Mouse (Mus musculus) neural tube, embryonic 13.5 days (tissue): ENCODE measurements at regions not wholly inside any gene's neighbourhood (a gene's known extent, or its start where the extent isn't known, plus 50 kb on each side); places are given as distances from the start of the nearest gene placed in this dataset.

Experiments used
- ATAC-seq: fragments of 200-750 bp; cut with Nextera tagmentation; 2 replicates; pipeline ENCODE4 v1.8.0; 2017; ENCODE audit warnings: low read depth, mild to moderate bottlenecking, moderate TSS enrichment, moderate library complexity
- H3K27ac ChIP-seq: fragments of 300-500 bp; sonication (generic); replicated peaks from 2 replicates; pipeline ENCODE4 v1.5.1; 2015; ENCODE audit warnings: moderate library complexity, mild to moderate bottlenecking, inconsistent platforms
- H3K27me3 ChIP-seq: fragments of 300-500 bp; sonication (generic); 2 replicates; pipeline ENCODE4 v1.6.1; 2015; ENCODE audit warnings: mild to moderate bottlenecking, inconsistent platforms
- H3K36me3 ChIP-seq: fragments of 300-500 bp; sonication (generic); 2 replicates; pipeline ENCODE4 v1.6.1; 2015; ENCODE audit warnings: mild to moderate bottlenecking, inconsistent platforms
- H3K4me1 ChIP-seq: fragments of 300-500 bp; sonication (generic); replicated peaks from 2 replicates; pipeline ENCODE4 v1.6.1; 2015; ENCODE audit warnings: inconsistent platforms
- H3K4me2 ChIP-seq: fragments of 300-500 bp; sonication (generic); 2 replicates; pipeline ENCODE4 v1.6.1; 2015; ENCODE audit warnings: inconsistent platforms, mild to moderate bottlenecking, moderate library complexity
- H3K4me3 ChIP-seq: fragments of 300-500 bp; sonication (generic); 2 replicates; pipeline ENCODE4 v1.5.1; 2015; ENCODE audit warnings: mild to moderate bottlenecking, inconsistent platforms
- H3K9ac ChIP-seq: fragments of 300-500 bp; sonication (generic); 2 replicates; pipeline ENCODE4 v1.6.1; 2015; ENCODE audit warnings: moderate library complexity, mild to moderate bottlenecking, inconsistent platforms
- H3K9me3 ChIP-seq: fragments of 300-500 bp; sonication (generic); 2 replicates; pipeline ENCODE4 v1.6.1; 2016; ENCODE audit warnings: inconsistent platforms
- WGBS: fragments of 180-500 bp; shearing (Covaris S2); methylation state at CpG from one replicate; pipeline ENCODE4 v1.1.7; 2015; 5-methylcytosine and 5-hydroxymethylcytosine counted together

DNA sequence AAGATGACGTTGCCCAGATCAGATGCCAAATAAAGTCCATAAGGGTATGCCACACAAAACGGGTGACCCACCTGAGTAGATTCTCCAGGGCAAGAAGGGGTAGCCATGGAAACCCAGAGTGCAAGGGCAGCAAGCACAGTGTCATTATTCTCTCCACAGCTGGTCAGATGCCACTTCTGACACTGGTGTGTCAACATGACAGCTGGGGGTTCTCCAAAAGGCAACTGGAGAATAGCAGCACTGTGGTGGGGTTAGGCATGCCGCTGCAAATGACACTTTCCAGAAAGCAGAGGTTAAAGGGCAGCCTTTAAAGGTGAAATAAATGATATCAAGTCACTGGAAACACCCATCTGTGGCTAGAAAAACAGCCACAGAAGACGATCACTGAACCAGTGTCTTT is 70.8 kb upstream of the Thbs2 start:
- no peaks in the 10 kb centered on the region for H3K27me3 ChIP-seq
- H3K4me1 ChIP-seq: no peaks in the 10 kb centered on the region
- WGBS: 64% methylated on average over 4 of the region's 4 CpGs
- no peak overlapping the region for H3K9ac ChIP-seq
- no peak for ATAC-seq
- H3K36me3 ChIP-seq: no peaks in the 10 kb centered on the region
- H3K4me2 ChIP-seq: no peak overlapping the region
- H3K9me3 ChIP-seq: no peaks in the 10 kb centered on the region
- no peak overlapping the region for H3K27ac ChIP-seq
- no peak overlapping the region for H3K4me3 ChIP-seq

- Histone ChIP-seq H3K9me3 (no peaks in the 10 kb centered on the region), H3K9ac (no peak overlapping the region), H3K36me3 (no peaks in the 10 kb centered on the region), H3K4me1 (no peaks in the 10 kb centered on the region), H3K27ac (no peak overlapping the region), H3K27me3 (no peaks in the 10 kb centered on the region), H3K4me2 (no peak overlapping the region), H3K4me3 (no peak overlapping the region)
- WGBS: 89% methylated on average over 5 of the region's 5 CpGs
- no peak for ATAC-seq
Measured at GRCm38 (mm10) chr17:14753095-14753494, 59.1 kb upstream of the Thbs2 start.

DNA sequence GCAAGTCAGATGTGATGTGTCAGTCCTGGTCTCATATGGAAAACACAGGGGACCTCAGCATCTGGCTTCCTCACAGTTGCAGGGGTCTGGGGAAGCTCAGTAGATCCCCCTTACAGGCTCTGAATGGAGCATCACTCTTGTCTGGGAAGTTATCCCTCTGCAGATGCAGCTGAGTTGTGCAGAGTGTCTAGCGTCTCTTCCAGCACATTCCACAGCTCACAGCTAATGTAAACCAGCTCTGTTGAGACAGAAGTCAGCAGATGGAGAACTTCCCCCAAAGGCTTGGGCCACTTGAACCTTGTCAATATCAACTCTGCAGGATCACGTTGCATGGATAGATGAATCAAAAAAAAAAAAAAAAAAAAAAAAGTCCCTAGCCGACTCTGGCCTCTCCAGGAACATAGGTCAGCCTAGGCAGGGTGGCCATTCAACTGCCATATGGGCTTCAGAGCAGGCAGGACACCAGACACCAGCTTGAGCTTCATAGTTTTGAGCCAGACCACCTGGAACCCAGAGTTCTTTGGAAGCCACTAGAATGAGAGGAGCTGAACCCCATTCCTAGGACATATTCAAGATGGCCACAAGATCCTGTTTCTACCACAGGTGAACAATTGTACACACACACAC is 56.6 kb upstream of the Thbs2 start:
- no peak for ATAC-seq
- WGBS: 93% methylated on average over 3 of the region's 3 CpGs
- H3K4me1 ChIP-seq: no peaks in the 10 kb centered on the region
- no peak overlapping the region for H3K4me2 ChIP-seq
- H3K36me3 ChIP-seq: no peaks in the 10 kb centered on the region
- H3K9me3 ChIP-seq: no peaks in the 10 kb centered on the region
- H3K27me3 ChIP-seq: no peaks in the 10 kb centered on the region
- no peak overlapping the region for H3K4me3 ChIP-seq
- H3K9ac ChIP-seq: no peak overlapping the region
- H3K27ac ChIP-seq: no peak overlapping the region

DNA sequence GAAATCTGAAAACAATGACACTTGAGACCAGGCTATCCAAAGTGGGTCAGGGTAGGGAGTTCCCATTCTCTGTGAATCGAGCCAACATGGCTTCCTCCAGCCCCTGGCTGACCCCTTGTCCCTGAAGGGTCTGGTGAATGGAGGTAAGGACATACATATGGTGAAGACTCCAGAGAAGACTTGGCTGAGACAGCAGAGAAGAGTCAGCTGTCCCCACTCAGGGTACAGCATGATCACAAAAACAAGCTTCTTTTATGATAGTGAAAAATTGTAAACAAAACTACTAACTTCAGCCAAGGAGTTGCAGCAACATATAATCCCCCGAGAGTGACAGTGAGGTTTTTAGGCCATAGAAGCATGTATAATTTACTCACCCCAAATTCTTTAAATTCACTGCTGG is 55.2 kb upstream of the Thbs2 start:
- Histone ChIP-seq H3K4me3 (no peak overlapping the region), H3K4me1 (no peaks in the 10 kb centered on the region), H3K9ac (no peak overlapping the region), H3K4me2 (no peak overlapping the region), H3K36me3 (no peaks in the 10 kb centered on the region), H3K9me3 (no peaks in the 10 kb centered on the region), H3K27me3 (no peaks in the 10 kb centered on the region), H3K27ac (no peak overlapping the region)
- ATAC-seq: no peak
- WGBS: 86% methylated on average over 2 of the region's 2 CpGs

DNA sequence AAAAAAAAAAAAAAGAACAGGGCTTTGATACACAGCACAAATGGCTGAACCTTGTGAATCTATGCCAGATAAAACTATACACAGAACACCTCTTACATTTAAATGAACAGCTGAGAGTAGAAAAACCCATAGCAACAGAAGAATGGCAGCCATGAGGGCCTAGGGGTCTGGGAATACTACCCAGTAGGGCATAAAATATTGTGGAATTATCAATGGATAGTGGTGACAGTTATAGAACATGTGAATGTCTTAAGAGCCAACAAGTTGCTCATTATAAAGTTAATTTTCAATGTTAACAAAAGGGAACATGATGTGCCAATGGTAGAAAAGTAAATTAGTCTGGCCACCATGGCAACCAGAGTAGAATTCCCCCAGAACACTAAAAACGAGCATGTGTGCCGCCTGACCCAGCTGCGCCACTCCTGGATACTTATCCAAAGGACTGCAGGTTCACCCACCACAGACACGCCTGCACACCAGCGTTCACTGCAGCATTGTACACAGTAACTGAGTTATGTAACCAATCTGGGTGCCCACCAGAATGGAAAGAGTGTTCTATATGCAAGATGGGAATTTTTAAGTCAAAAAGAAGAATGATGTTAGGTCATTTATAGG is 53.3 kb upstream of the Thbs2 start:
- Histone ChIP-seq H3K4me3 (no peak overlapping the region), H3K36me3 (no peaks in the 10 kb centered on the region), H3K4me1 (no peaks in the 10 kb centered on the region), H3K4me2 (no peak overlapping the region), H3K9me3 (no peaks in the 10 kb centered on the region), H3K9ac (no peak overlapping the region), H3K27ac (no peak overlapping the region), H3K27me3 (no peaks in the 10 kb centered on the region)
- ATAC-seq: peak; percentile 59; the same call in 1 of the 2 replicates
- 48% methylated on average over 5 of the region's 5 CpGs for WGBS

DNA sequence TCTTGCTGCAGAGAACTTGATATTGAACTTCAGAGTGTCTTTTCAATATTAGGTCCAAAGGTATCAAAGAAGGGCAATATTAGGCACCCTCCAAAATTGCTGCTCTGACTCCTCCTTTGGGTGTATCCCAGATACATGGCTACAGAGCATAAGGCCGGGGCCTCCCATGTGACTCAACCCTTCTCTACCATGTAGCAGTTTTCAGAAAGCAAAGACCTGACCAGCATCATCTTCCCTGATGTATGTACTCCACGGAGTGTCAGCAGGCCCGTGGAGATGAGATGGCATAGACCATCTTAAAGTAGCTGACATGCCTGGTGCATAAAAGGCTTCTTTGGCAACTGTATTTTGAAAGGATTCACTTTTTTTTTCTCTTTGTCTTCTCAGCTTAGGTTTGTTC is 51.5 kb upstream of the Thbs2 start:
- Histone ChIP-seq H3K27ac (no peak overlapping the region), H3K9ac (no peak overlapping the region), H3K4me3 (no peak overlapping the region), H3K36me3 (no peaks in the 10 kb centered on the region), H3K4me1 (no peaks in the 10 kb centered on the region), H3K4me2 (no peak overlapping the region), H3K27me3 (no peaks in the 10 kb centered on the region), H3K9me3 (no peaks in the 10 kb centered on the region)
- ATAC-seq: no peak
- 93% methylated on average over 3 of the region's 3 CpGs for whole genome bisulfite sequencing

DNA sequence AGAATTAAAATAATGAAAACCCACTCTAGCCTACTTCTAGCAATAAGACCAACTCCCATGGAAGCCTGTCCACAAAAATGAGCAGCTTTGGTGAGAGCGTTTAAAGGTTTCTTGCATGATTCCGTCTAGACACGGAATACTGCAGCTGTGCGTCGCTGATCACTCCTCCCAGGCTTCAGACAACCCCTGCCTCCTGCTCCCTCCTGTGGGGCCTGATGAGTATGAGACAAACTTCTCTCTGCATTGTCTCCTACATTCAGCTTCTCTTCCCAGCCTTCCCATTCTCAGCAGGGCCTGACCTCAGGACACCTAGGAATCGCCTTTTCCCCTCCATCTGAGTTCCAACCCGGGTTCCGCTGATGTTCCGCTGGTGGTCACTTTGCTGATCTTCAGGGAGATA is 50.0 kb upstream of the Thbs2 start:
- no peaks in the 10 kb centered on the region for H3K9me3 ChIP-seq
- no peaks in the 10 kb centered on the region for H3K36me3 ChIP-seq
- H3K4me3 ChIP-seq: no peak overlapping the region
- no peaks in the 10 kb centered on the region for H3K27me3 ChIP-seq
- H3K9ac ChIP-seq: no peak overlapping the region
- ATAC-seq: no peak
- H3K4me1 ChIP-seq: no peaks in the 10 kb centered on the region
- H3K4me2 ChIP-seq: no peak overlapping the region
- no peak overlapping the region for H3K27ac ChIP-seq
- 83% methylated on average over 9 of the region's 9 CpGs for WGBS
